Mouse (Mus musculus) lung, postnatal 0 days (tissue): ENCODE results near the gene Ppp1r14d. TPM values are rescaled to one million over a fixed set of nuclear protein-coding genes. Genes with fewer than 3 reads are reported as not detected.

Experiments
- ATAC-seq: fragments of 200-750 bp; cut with Nextera tagmentation; 2 replicates; pipeline ENCODE4 v1.8.0; 2017; ENCODE audit warnings: moderate library complexity
- DNase-seq: peaks from one replicate; pipeline ENCODE4 v3.0.0-alpha.2; 2016; ENCODE audit warnings: low spot score
- H3K27ac ChIP-seq: fragments of 300-500 bp; sonication (generic); 2 replicates; pipeline ENCODE4 v1.5.1; 2014; ENCODE audit warnings: antibody characterized with exemption, mild to moderate bottlenecking, low read length, mixed read lengths
- H3K27me3 ChIP-seq: fragments of 300-500 bp; sonication (generic); replicated peaks from 2 replicates; pipeline ENCODE4 v1.6.1; 2014; ENCODE audit warnings: low read length, mixed read lengths; ENCODE audit not compliant: insufficient read depth
- H3K36me3 ChIP-seq: fragments of 300-500 bp; sonication (generic); 2 replicates; pipeline ENCODE4 v1.6.1; 2014; ENCODE audit warnings: low read length, mixed read lengths; ENCODE audit not compliant: insufficient read depth
- H3K4me1 ChIP-seq: fragments of 300-500 bp; sonication (generic); 2 replicates; pipeline ENCODE4 v1.6.1; 2014; ENCODE audit warnings: antibody characterized with exemption, low read depth, low read length, mixed read lengths; ENCODE audit not compliant: insufficient read depth
- H3K4me2 ChIP-seq: fragments of 300-500 bp; sonication (generic); replicated peaks from 2 replicates; pipeline ENCODE4 v1.6.1; 2014; ENCODE audit warnings: low read depth, mild to moderate bottlenecking, low read length, moderate library complexity, mixed read lengths
- H3K4me3 ChIP-seq: fragments of 300-500 bp; sonication (generic); 2 replicates; pipeline ENCODE4 v1.5.1; 2014; ENCODE audit warnings: low read depth, low read length
- H3K9ac ChIP-seq: fragments of 300-500 bp; sonication (generic); replicated peaks from 2 replicates; pipeline ENCODE4 v1.6.1; 2014; ENCODE audit warnings: low read depth, mild to moderate bottlenecking
- H3K9me3 ChIP-seq: fragments of 300-500 bp; sonication (generic); 2 replicates; pipeline ENCODE4 v1.6.1; 2016; ENCODE audit warnings: low read length, mixed read lengths
- CTCF ChIP-seq: IDR thresholded peaks from 2 replicates; pipeline ENCODE4 v1.5.1; 2016; ENCODE audit warnings: antibody characterized with exemption, mild to moderate bottlenecking
- EP300 ChIP-seq: IDR thresholded peaks from 2 replicates; pipeline ENCODE4 v1.6.1; 2016; ENCODE audit warnings: antibody characterized with exemption, mild to moderate bottlenecking, control low read depth
- WGBS: fragments of 180-500 bp; shearing (Covaris S2); extraction: QIAGEN DNeasy Blood & Tissue Kit; methylation state at CpG from one replicate; pipeline ENCODE4 v1.1.7; 2014; 5-methylcytosine and 5-hydroxymethylcytosine counted together
- polyA plus RNA-seq: library from polyadenylated mRNA; unstranded; fragments of >200 nt; fragmentation: Nextera tagmentation; extraction: Ambion mirVana; gene quantifications from 2 replicates; pipeline ENCODE4 v1.2.1, GENCODE M21; 2015

Gene Ppp1r14d
- 2.1 and 2.2 TPM in 2 replicates for polyA plus RNA-seq

- H3K4me1 ChIP-seq = no peaks in the 10 kb centered on the region
- no peak within 1 kb of the TSS for H3K27ac ChIP-seq
- no peak within 1 kb of the TSS for H3K4me3 ChIP-seq
- no peaks in the 10 kb centered on the region for H3K9me3 ChIP-seq
- TF ChIP-seq EP300 = no peak
- TF ChIP-seq CTCF = no peak
- H3K27me3 ChIP-seq = no peaks in the 10 kb centered on the region
- peak; percentile 30 for DNase-seq
- 52% methylated on average over 6 of the region's 6 CpGs for WGBS
- H3K4me2 ChIP-seq = no peak within 1 kb of the TSS
- H3K36me3 ChIP-seq = no peaks in the 10 kb centered on the region
- ATAC-seq = peak; percentile 33; the same call in 1 of the 2 replicates
- no peak within 1 kb of the TSS for H3K9ac ChIP-seq
These were observed at the start of gene Ppp1r14d for GRCm38 (mm10) chr2:119229775-119230704. Gene Ppp1r14d, minus strand, starts transcription at chr2:119229906.

- no peak overlapping the region for H3K9ac ChIP-seq
- no peaks in the 10 kb centered on the region for H3K27me3 ChIP-seq
- H3K4me2 ChIP-seq = no peak overlapping the region
- H3K4me3 ChIP-seq = no peak overlapping the region
- H3K27ac ChIP-seq = no peak overlapping the region
- TF ChIP-seq CTCF (no peak), EP300 (no peak)
- H3K36me3 ChIP-seq = no peaks in the 10 kb centered on the region
- ATAC-seq (no peak), DNase-seq (no peak)
- H3K4me1 ChIP-seq = no peaks in the 10 kb centered on the region
- no peaks in the 10 kb centered on the region for H3K9me3 ChIP-seq
- 86% methylated on average over 23 of the region's 23 CpGs for WGBS
These were observed 48.1 kb upstream of the Ppp1r14d start for GRCm38 (mm10) chr2:119277810-119278209.

- Histone ChIP-seq H3K4me2 (no peak overlapping the region), H3K4me3 (no peak overlapping the region), H3K9me3 (no peaks in the 10 kb centered on the region), H3K36me3 (no peaks in the 10 kb centered on the region), H3K27me3 (no peaks in the 10 kb centered on the region), H3K27ac (no peak overlapping the region), H3K4me1 (no peaks in the 10 kb centered on the region), H3K9ac (no peak overlapping the region)
- TF ChIP-seq EP300 (no peak), CTCF (no peak)
- ATAC-seq = no peak
- no peak for DNase-seq
- 78% methylated on average over 7 of the region's 7 CpGs for WGBS
These were observed 47.2 kb upstream of the Ppp1r14d start for GRCm38 (mm10) chr2:119276926-119277325.

GRCm38 (mm10) chr2:119274126-119274525 is 44.4 kb upstream of the Ppp1r14d start:
- Histone ChIP-seq H3K36me3 (no peaks in the 10 kb centered on the region), H3K4me2 (no peak overlapping the region), H3K27ac (no peak overlapping the region), H3K9ac (no peak overlapping the region), H3K9me3 (no peaks in the 10 kb centered on the region), H3K4me1 (0 out of 2 replicates have a peak, but pooled peaks cover 4% of the 10 kb centered on the region), H3K27me3 (no peaks in the 10 kb centered on the region), H3K4me3 (no peak overlapping the region)
- whole genome bisulfite sequencing = 84% methylated on average over 1 of the region's 1 CpGs
- ATAC-seq = no peak
- TF ChIP-seq EP300 = no peak
- no peak for TF ChIP-seq CTCF
- DNase-seq = no peak

- H3K27ac ChIP-seq = no peak within 1 kb of the TSS
- H3K9me3 ChIP-seq = no peaks in the 10 kb centered on the region
- ATAC-seq = peak; percentile 87
- 0 out of 2 replicates have a peak, but pooled peaks cover 4% of the 10 kb centered on the region for H3K4me1 ChIP-seq
- no peak for TF ChIP-seq EP300
- peak; percentile 54 for TF ChIP-seq CTCF
- no peaks in the 10 kb centered on the region for H3K36me3 ChIP-seq
- 2% methylated on average over 49 of the region's 49 CpGs for WGBS
- peak; percentile 90 for DNase-seq
- H3K27me3 ChIP-seq = no peaks in the 10 kb centered on the region
- H3K4me2 ChIP-seq = peak within 1 kb of the TSS; percentile 97
- H3K9ac ChIP-seq = no peak within 1 kb of the TSS
- H3K4me3 ChIP-seq = peak within 1 kb of the TSS; percentile 49
These were observed 41.1 kb upstream of the Ppp1r14d start, which contains the start of gene Rhov for GRCm38 (mm10) chr2:119270643-119271331. Gene Rhov, minus strand, starts transcription at chr2:119271272.

GRCm38 (mm10) chr2:119270286-119270642 is 40.6 kb upstream of the Ppp1r14d start:
- no peak overlapping the region for H3K9ac ChIP-seq
- DNase-seq (no peak), ATAC-seq (no peak)
- H3K4me1 ChIP-seq = 0 out of 2 replicates have a peak, but pooled peaks cover 4% of the 10 kb centered on the region
- H3K9me3 ChIP-seq = no peaks in the 10 kb centered on the region
- 55% methylated on average over 9 of the region's 9 CpGs for WGBS
- no peaks in the 10 kb centered on the region for H3K27me3 ChIP-seq
- H3K4me2 ChIP-seq = peak overlapping the region; percentile 97
- TF ChIP-seq EP300 (no peak), CTCF (no peak)
- no peak overlapping the region for H3K27ac ChIP-seq
- H3K4me3 ChIP-seq = peak overlapping the region; percentile 49; the same call in 1 of the 2 replicates
- no peaks in the 10 kb centered on the region for H3K36me3 ChIP-seq
